Mouse (Mus musculus) heart, embryonic 12.5 days (tissue): ENCODE measurements around the gene Cep128. TPM values are rescaled to one million over a fixed set of nuclear protein-coding genes. Genes with fewer than 3 reads are reported as not detected.

Experiments
- ATAC-seq: fragments of 200-750 bp; cut with Nextera tagmentation; 2 replicates; pipeline ENCODE4 v1.8.0; 2017; ENCODE audit warnings: moderate TSS enrichment, moderate library complexity; ENCODE audit not compliant: insufficient number of reproducible peaks, low FRiP score
- H3K27ac ChIP-seq: fragments of 300-500 bp; sonication (generic); 2 replicates; pipeline ENCODE4 v1.5.1; 2016; ENCODE audit warnings: mild to moderate bottlenecking, moderate library complexity; ENCODE audit not compliant: poor library complexity, severe bottlenecking
- H3K27me3 ChIP-seq: fragments of 300-500 bp; sonication (generic); replicated peaks from 2 replicates; pipeline ENCODE4 v1.6.1; 2016; ENCODE audit warnings: mild to moderate bottlenecking, moderate library complexity
- H3K36me3 ChIP-seq: fragments of 300-500 bp; sonication (generic); 2 replicates; pipeline ENCODE4 v1.6.1; 2016; ENCODE audit warnings: mild to moderate bottlenecking, moderate library complexity
- H3K4me1 ChIP-seq: fragments of 300-500 bp; sonication (generic); replicated peaks from 2 replicates; pipeline ENCODE4 v1.6.1; 2016; ENCODE audit warnings: mild to moderate bottlenecking
- H3K4me2 ChIP-seq: fragments of 300-500 bp; sonication (generic); 2 replicates; pipeline ENCODE4 v1.6.1; 2016; ENCODE audit warnings: mild to moderate bottlenecking, moderate library complexity
- H3K4me3 ChIP-seq: fragments of 300-500 bp; sonication (generic); 2 replicates; pipeline ENCODE4 v1.5.1; 2016; ENCODE audit warnings: mild to moderate bottlenecking
- H3K9ac ChIP-seq: fragments of 300-500 bp; sonication (generic); 2 replicates; pipeline ENCODE4 v1.6.1; 2016; ENCODE audit warnings: mild to moderate bottlenecking, moderate library complexity
- H3K9me3 ChIP-seq: fragments of 300-500 bp; sonication (generic); replicated peaks from 2 replicates; pipeline ENCODE4 v1.6.1; 2016; ENCODE audit warnings: mild to moderate bottlenecking, moderate library complexity
- WGBS: fragments of 180-500 bp; shearing (Covaris S2); methylation state at CpG from one replicate; pipeline ENCODE4 v1.1.7; 2016; 5-methylcytosine and 5-hydroxymethylcytosine counted together
- polyA plus RNA-seq: library from polyadenylated mRNA; unstranded; fragments of >200 nt; fragmentation: Nextera tagmentation; extraction: Ambion mirVana; gene quantifications from 2 replicates; pipeline ENCODE4 v1.2.1, GENCODE M21; 2016

Cep128 gene
- polyA plus RNA-seq, 1 experiment from 2014 or later, result 6.1 TPM

- H3K4me3 ChIP-seq, result no peak overlapping the region
- no peak overlapping the region for H3K4me2 ChIP-seq
- 82% methylated on average over 3 of the region's 3 CpGs for WGBS
- peaks cover 10% of the 10 kb centered on the region for H3K4me1 ChIP-seq
- peaks cover 6% of the 10 kb centered on the region; the same call in 1 of the 2 replicates for H3K36me3 ChIP-seq
- H3K9me3 ChIP-seq, result no peaks in the 10 kb centered on the region
- H3K9ac ChIP-seq, result no peak overlapping the region
- no peak overlapping the region for H3K27ac ChIP-seq
- ATAC-seq, result no peak
- H3K27me3 ChIP-seq, result no peaks in the 10 kb centered on the region
Observed at GRCm38 (mm10) chr12:91262801-91263200, 121.4 kb downstream of the Cep128 start.

- peaks cover 13% of the 10 kb centered on the region for H3K36me3 ChIP-seq
- H3K4me3 ChIP-seq, result no peak overlapping the region
- WGBS, result 77% methylated on average over 7 of the region's 7 CpGs
- H3K27ac ChIP-seq, result no peak overlapping the region
- H3K9ac ChIP-seq, result no peak overlapping the region
- ATAC-seq, result no peak
- H3K4me2 ChIP-seq, result no peak overlapping the region
- no peaks in the 10 kb centered on the region for H3K27me3 ChIP-seq
- H3K9me3 ChIP-seq, result no peaks in the 10 kb centered on the region
- 0 out of 2 replicates have a peak, but pooled peaks cover 2% of the 10 kb centered on the region for H3K4me1 ChIP-seq
Observed at GRCm38 (mm10) chr12:91256334-91256733, 127.9 kb downstream of the Cep128 start.

- no peaks in the 10 kb centered on the region for H3K9me3 ChIP-seq
- WGBS, result 93% methylated on average over 6 of the region's 6 CpGs
- H3K27me3 ChIP-seq, result no peaks in the 10 kb centered on the region
- H3K4me2 ChIP-seq, result no peak overlapping the region
- H3K27ac ChIP-seq, result no peak overlapping the region
- no peak overlapping the region for H3K9ac ChIP-seq
- peaks cover 13% of the 10 kb centered on the region for H3K36me3 ChIP-seq
- 0 out of 2 replicates have a peak, but pooled peaks cover 2% of the 10 kb centered on the region for H3K4me1 ChIP-seq
- H3K4me3 ChIP-seq, result no peak overlapping the region
- no peak for ATAC-seq
Observed at GRCm38 (mm10) chr12:91254831-91255230, 129.4 kb downstream of the Cep128 start.

GRCm38 (mm10) chr12:91220609-91221008, 163.6 kb downstream of the Cep128 start:
- Histone ChIP-seq H3K27ac (no peak overlapping the region), H3K36me3 (no peaks in the 10 kb centered on the region), H3K4me3 (no peak overlapping the region), H3K27me3 (no peaks in the 10 kb centered on the region), H3K9ac (no peak overlapping the region), H3K4me1 (no peaks in the 10 kb centered on the region), H3K9me3 (no peaks in the 10 kb centered on the region), H3K4me2 (no peak overlapping the region)
- 90% methylated on average over 7 of the region's 7 CpGs for WGBS
- no peak for ATAC-seq

GRCm38 (mm10) chr12:91205550-91205949, 178.7 kb downstream of the Cep128 start:
- Histone ChIP-seq H3K9ac (no peak overlapping the region), H3K9me3 (no peaks in the 10 kb centered on the region), H3K4me2 (no peak overlapping the region), H3K36me3 (no peaks in the 10 kb centered on the region), H3K27ac (no peak overlapping the region), H3K4me3 (no peak overlapping the region), H3K4me1 (no peaks in the 10 kb centered on the region; the same call in 1 of the 2 replicates), H3K27me3 (no peaks in the 10 kb centered on the region)
- ATAC-seq, result no peak
- 51% methylated on average over 3 of the region's 3 CpGs for WGBS

GRCm38 (mm10) chr12:91204330-91204729, 179.9 kb downstream of the Cep128 start:
- Histone ChIP-seq H3K27me3 (no peaks in the 10 kb centered on the region), H3K9ac (no peak overlapping the region), H3K9me3 (no peaks in the 10 kb centered on the region), H3K4me3 (no peak overlapping the region), H3K36me3 (no peaks in the 10 kb centered on the region), H3K27ac (no peak overlapping the region), H3K4me1 (no peaks in the 10 kb centered on the region; the same call in 1 of the 2 replicates), H3K4me2 (no peak overlapping the region)
- 78% methylated on average over 3 of the region's 3 CpGs for WGBS
- no peak for ATAC-seq

- Histone ChIP-seq H3K36me3 (no peaks in the 10 kb centered on the region), H3K9me3 (no peaks in the 10 kb centered on the region), H3K4me3 (no peak overlapping the region), H3K4me1 (no peaks in the 10 kb centered on the region; the same call in 1 of the 2 replicates), H3K27ac (no peak overlapping the region), H3K9ac (no peak overlapping the region), H3K4me2 (no peak overlapping the region), H3K27me3 (no peaks in the 10 kb centered on the region)
- no peak for ATAC-seq
- WGBS, result 79% methylated on average over 1 of the region's 1 CpGs
Observed at GRCm38 (mm10) chr12:91202496-91202895, 181.7 kb downstream of the Cep128 start.

- 81% methylated on average over 4 of the region's 4 CpGs for WGBS
- H3K9ac ChIP-seq, result no peak overlapping the region
- no peaks in the 10 kb centered on the region for H3K9me3 ChIP-seq
- H3K4me3 ChIP-seq, result no peak overlapping the region
- peaks cover 4% of the 10 kb centered on the region; the same call in 1 of the 2 replicates for H3K4me1 ChIP-seq
- ATAC-seq, result no peak
- no peaks in the 10 kb centered on the region for H3K36me3 ChIP-seq
- H3K4me2 ChIP-seq, result no peak overlapping the region
- H3K27ac ChIP-seq, result no peak overlapping the region
- H3K27me3 ChIP-seq, result no peaks in the 10 kb centered on the region
Observed at GRCm38 (mm10) chr12:91189111-91189510, 195.1 kb downstream of the Cep128 start.

GRCm38 (mm10) chr12:91185564-91185963, 198.6 kb downstream of the Cep128 start:
- no peak for ATAC-seq
- H3K4me3 ChIP-seq, result no peak overlapping the region
- H3K9ac ChIP-seq, result no peak overlapping the region
- no peaks in the 10 kb centered on the region for H3K27me3 ChIP-seq
- H3K4me2 ChIP-seq, result no peak overlapping the region
- WGBS, result 69% methylated on average over 5 of the region's 5 CpGs
- no peaks in the 10 kb centered on the region for H3K9me3 ChIP-seq
- H3K36me3 ChIP-seq, result no peaks in the 10 kb centered on the region
- no peak overlapping the region for H3K27ac ChIP-seq
- peaks cover 4% of the 10 kb centered on the region; the same call in 1 of the 2 replicates for H3K4me1 ChIP-seq

- Histone ChIP-seq H3K27ac (no peak overlapping the region), H3K4me1 (peaks cover 4% of the 10 kb centered on the region; the same call in 1 of the 2 replicates), H3K36me3 (no peaks in the 10 kb centered on the region), H3K4me3 (no peak overlapping the region), H3K9ac (no peak overlapping the region), H3K9me3 (no peaks in the 10 kb centered on the region), H3K27me3 (no peaks in the 10 kb centered on the region), H3K4me2 (no peak overlapping the region)
- no peak for ATAC-seq
- WGBS, result 82% methylated on average over 1 of the region's 1 CpGs
Observed at GRCm38 (mm10) chr12:91184616-91185015, 199.6 kb downstream of the Cep128 start.

- no peak overlapping the region for H3K9ac ChIP-seq
- WGBS, result 48% methylated on average over 2 of the region's 2 CpGs
- H3K4me2 ChIP-seq, result no peak overlapping the region
- no peak overlapping the region for H3K4me3 ChIP-seq
- H3K27ac ChIP-seq, result no peak overlapping the region
- no peaks in the 10 kb centered on the region for H3K36me3 ChIP-seq
- H3K27me3 ChIP-seq, result no peaks in the 10 kb centered on the region
- H3K9me3 ChIP-seq, result no peaks in the 10 kb centered on the region
- ATAC-seq, result no peak
- H3K4me1 ChIP-seq, result peaks cover 4% of the 10 kb centered on the region; the same call in 1 of the 2 replicates
Observed at GRCm38 (mm10) chr12:91183928-91184327, 200.3 kb downstream of the Cep128 start.

- H3K4me3 ChIP-seq, result no peak overlapping the region
- WGBS, result 83% methylated on average over 4 of the region's 4 CpGs
Observed at GRCm38 (mm10) chr12:91183304-91183855, 200.8 kb downstream of the Cep128 start.

More at GRCm38 (mm10) chr12:91183304-91183855, 200.8 kb downstream of the Cep128 start:
- H3K27me3 ChIP-seq, result no peaks in the 10 kb centered on the region
- H3K4me2 ChIP-seq, result no peak overlapping the region
- H3K27ac ChIP-seq, result no peak overlapping the region
- no peak for ATAC-seq
- no peaks in the 10 kb centered on the region for H3K36me3 ChIP-seq
- no peak overlapping the region for H3K9ac ChIP-seq
- H3K9me3 ChIP-seq, result no peaks in the 10 kb centered on the region
- H3K4me1 ChIP-seq, result peaks cover 4% of the 10 kb centered on the region; the same call in 1 of the 2 replicates
